Mouse (Mus musculus) CH12.LX (cell line): ENCODE data around the gene Arf6.

Source experiments
- CTCF ChIP-seq, 2 experiments: IDR thresholded peaks in 1 of 2; conservative IDR thresholded peaks in 1 of 2; 2 replicates each; pipeline ENCODE4 v1.5.1; 2011 to 2012; ENCODE audit warnings: low read depth in 2 of 2, low read length in 2 of 2, improper control_type of control experiment in 1 of 2, inconsistent platforms in 1 of 2, mild to moderate bottlenecking in 1 of 2, moderate library complexity in 1 of 2
- E2F4 ChIP-seq: IDR thresholded peaks from 2 replicates; pipeline ENCODE4 v1.6.1; 2011; ENCODE audit warnings: low read depth, low read length, improper control_type of control experiment; ENCODE audit not compliant: insufficient replicate concordance
- MXI1 ChIP-seq: IDR thresholded peaks from 2 replicates; pipeline ENCODE4 v1.6.1; 2011; ENCODE audit warnings: mild to moderate bottlenecking, low read depth, low read length, improper control_type of control experiment
- POLR2A ChIP-seq: IDR thresholded peaks from 2 replicates; pipeline ENCODE4 v1.6.1; 2011; ENCODE audit warnings: low read depth, mild to moderate bottlenecking, improper control_type of control experiment, low read length
- ZKSCAN1 ChIP-seq: IDR thresholded peaks from 2 replicates; pipeline ENCODE4 v1.6.1; 2012; ENCODE audit warnings: low read depth, inconsistent platforms, low read length, improper control_type of control experiment, borderline replicate concordance

DNA sequence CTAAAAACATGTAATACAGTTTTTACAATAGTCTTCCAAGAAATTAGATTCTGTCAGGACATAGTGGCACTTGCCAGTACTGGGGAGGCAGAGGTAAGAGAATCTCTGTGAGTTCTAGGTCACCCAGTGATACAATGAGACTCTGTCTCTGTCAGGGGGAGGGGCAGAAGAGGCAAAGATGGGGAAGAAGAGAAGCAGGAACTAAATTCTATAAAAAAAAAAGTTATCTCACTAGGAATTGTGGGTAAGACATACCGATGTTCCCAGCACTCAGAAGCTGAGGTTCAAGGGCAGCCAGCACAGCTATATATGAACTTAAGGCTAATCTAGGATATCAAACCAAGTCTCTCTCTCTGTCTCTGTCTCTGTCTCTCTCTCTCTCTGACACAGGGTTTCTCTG is 39.8 kb upstream of the Arf6 start:
- no peak for TF ChIP-seq POLR2A
- no peak for TF ChIP-seq CTCF (conservative IDR thresholded peaks at IDR 0.05 in 1 of 2, IDR thresholded peaks at IDR 0.05 in 1 of 2; ENCODE audit: low read depth in 2 of 2, low read length in 2 of 2)
- TF ChIP-seq E2F4 = no peak
- TF ChIP-seq ZKSCAN1 = no peak
- TF ChIP-seq MXI1 = no peak
